Mouse (Mus musculus) gastrocnemius, adult 2 months (tissue): ENCODE results near the gene H2-Aa. TPM values are rescaled to one million over a fixed set of nuclear protein-coding genes. Genes with fewer than 3 reads are reported as not detected.

Experiments
- DNase-seq: peaks from one replicate; pipeline ENCODE4 v3.0.0; 2022
- H3K27ac ChIP-seq: fragments of 200-600 bp; 2 replicates; pipeline ENCODE4 v1.8.1; 2022; ENCODE audit warnings: mild to moderate bottlenecking
- H3K4me3 ChIP-seq: fragments of 200-600 bp; 2 replicates; pipeline ENCODE4 v1.8.1; 2022; ENCODE audit warnings: mild to moderate bottlenecking, moderate library complexity
- CTCF ChIP-seq: fragments of 200-600 bp; IDR thresholded peaks from 2 replicates; pipeline ENCODE4 v1.8.1; 2022; ENCODE audit warnings: antibody characterized with exemption, mild to moderate bottlenecking, moderate library complexity
- intact Hi-C: fragments of 180-260 bp; cut with DNase I; formaldehyde crosslinking; loops from one replicate; pipeline ENCODE4 v1.15.1; 2025
- total RNA-seq, 2 experiments: library from RNA; stranded (reverse); gene quantifications; 2 replicates each; pipeline ENCODE4 v1.2.3; 2021

The H2-Aa gene
- total RNA-seq, 2 experiments from 2014 or later, result 5.3 to 6.0 TPM

- no peak for DNase-seq
- Histone ChIP-seq H3K27ac (no peak overlapping the region), H3K4me3 (no peak overlapping the region)
- TF ChIP-seq CTCF, result no peak
- intact Hi-C loops, result no loop called here
Observed at GRCm38 (mm10) chr17:34270940-34271339, 16.7 kb downstream of the H2-Aa start.

- Histone ChIP-seq H3K27ac (no peak overlapping the region), H3K4me3 (no peak overlapping the region)
- no peak for TF ChIP-seq CTCF
- intact Hi-C loops, result no loop called here
- no peak for DNase-seq
Observed at GRCm38 (mm10) chr17:34270230-34270629, 17.4 kb downstream of the H2-Aa start.

DNA sequence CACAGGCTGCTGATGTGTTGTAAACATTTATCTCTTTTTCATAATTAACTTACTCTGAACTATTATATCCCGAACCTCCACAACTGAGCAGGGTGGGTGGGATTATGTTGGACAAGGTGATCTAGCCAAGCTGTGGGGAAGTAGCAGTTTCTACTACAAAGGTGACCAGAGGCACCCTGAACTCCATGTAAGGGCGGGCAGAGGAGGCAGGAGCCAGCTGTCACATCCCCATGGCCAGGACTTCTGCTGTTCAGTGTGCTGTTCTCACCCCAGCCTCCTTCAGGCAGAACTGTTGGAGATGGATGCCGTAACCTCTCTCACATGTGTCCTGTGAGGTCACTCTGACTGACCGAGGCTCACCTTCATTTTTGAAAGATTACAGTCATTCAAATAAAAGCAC, 17.8 kb downstream of the H2-Aa start:
- Histone ChIP-seq H3K27ac (no peak overlapping the region), H3K4me3 (no peak overlapping the region)
- no peak for TF ChIP-seq CTCF
- intact Hi-C loops, result no loop called here
- DNase-seq, result no peak

- no peak overlapping the region for H3K27ac ChIP-seq
- H3K4me3 ChIP-seq, result no peak overlapping the region
- TF ChIP-seq CTCF, result no peak
- intact Hi-C loops, result no loop called here
- DNase-seq, result no peak
Observed at GRCm38 (mm10) chr17:34268748-34269147, 18.9 kb downstream of the H2-Aa start.

GRCm38 (mm10) chr17:34268262-34268661, 19.4 kb downstream of the H2-Aa start:
- H3K4me3 ChIP-seq, result no peak overlapping the region
- no peak for TF ChIP-seq CTCF
- intact Hi-C loops, result no loop called here
- no peak overlapping the region for H3K27ac ChIP-seq
- no peak for DNase-seq

- peak; percentile 25 for DNase-seq
- no peak for TF ChIP-seq CTCF
- no peak overlapping the region for H3K27ac ChIP-seq
- peak overlapping the region; percentile 71 for H3K4me3 ChIP-seq
- intact Hi-C loops, result no loop called here
Observed at GRCm38 (mm10) chr17:34264452-34265351, 22.9 kb downstream of the H2-Aa start.

GRCm38 (mm10) chr17:34263811-34264371, 23.7 kb downstream of the H2-Aa start:
- TF ChIP-seq CTCF, result no peak; the same call in 1 of the 2 replicates
- intact Hi-C loops, result no loop called here
- H3K27ac ChIP-seq, result no peak overlapping the region
- DNase-seq, result no peak
- H3K4me3 ChIP-seq, result peak overlapping the region; percentile 73

- peak; percentile 54 for DNase-seq
- peak overlapping the region; percentile 73 for H3K4me3 ChIP-seq
- intact Hi-C loops, result no loop called here
- no peak for TF ChIP-seq CTCF
- no peak overlapping the region for H3K27ac ChIP-seq
Observed at GRCm38 (mm10) chr17:34263068-34263467, 24.6 kb downstream of the H2-Aa start.

- H3K4me3 ChIP-seq, result no peak overlapping the region
- DNase-seq, result peak; percentile 52
- intact Hi-C loops, result no loop called here
- no peak overlapping the region for H3K27ac ChIP-seq
- no peak for TF ChIP-seq CTCF
Observed at GRCm38 (mm10) chr17:34261502-34261901, 26.1 kb downstream of the H2-Aa start.

DNA sequence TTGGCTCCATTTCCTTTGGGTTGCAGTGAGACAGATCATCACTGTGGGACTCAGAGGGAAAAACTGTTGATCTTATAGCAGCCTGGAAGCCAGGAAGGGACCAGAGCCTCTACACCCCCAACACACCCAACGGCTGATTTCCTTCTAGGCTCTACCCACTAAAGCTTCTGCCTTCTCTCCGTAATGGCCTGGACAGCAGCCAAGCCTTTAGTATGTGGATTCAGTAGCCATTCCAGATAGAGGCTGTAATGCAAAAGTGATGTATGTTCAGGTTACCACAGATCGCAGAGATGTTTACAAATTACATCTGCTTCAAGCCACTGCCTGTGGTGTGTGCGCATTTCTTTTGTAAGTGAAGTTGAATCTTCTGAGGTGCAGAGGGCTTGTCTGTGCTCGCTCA, 27.1 kb downstream of the H2-Aa start:
- no peak overlapping the region for H3K27ac ChIP-seq
- DNase-seq, result no peak
- TF ChIP-seq CTCF, result no peak
- H3K4me3 ChIP-seq, result no peak overlapping the region
- intact Hi-C loops, result no loop called here

- H3K27ac ChIP-seq, result no peak within 1 kb of the TSS
- TF ChIP-seq CTCF, result no peak
- peak; percentile 71 for DNase-seq
- intact Hi-C loops, result loop anchor here (10.0 kb wide), 1 partner anchor 87 kb away; no protein-coding TSS in a partner anchor
- H3K4me3 ChIP-seq, result no peak within 1 kb of the TSS
Observed at GRCm38 (mm10) chr17:34257594-34258375, 29.8 kb downstream of the H2-Aa start, which contains the start of gene H2-Ab1. Gene H2-Ab1, plus strand, starts transcription at chr17:34257689.

DNA sequence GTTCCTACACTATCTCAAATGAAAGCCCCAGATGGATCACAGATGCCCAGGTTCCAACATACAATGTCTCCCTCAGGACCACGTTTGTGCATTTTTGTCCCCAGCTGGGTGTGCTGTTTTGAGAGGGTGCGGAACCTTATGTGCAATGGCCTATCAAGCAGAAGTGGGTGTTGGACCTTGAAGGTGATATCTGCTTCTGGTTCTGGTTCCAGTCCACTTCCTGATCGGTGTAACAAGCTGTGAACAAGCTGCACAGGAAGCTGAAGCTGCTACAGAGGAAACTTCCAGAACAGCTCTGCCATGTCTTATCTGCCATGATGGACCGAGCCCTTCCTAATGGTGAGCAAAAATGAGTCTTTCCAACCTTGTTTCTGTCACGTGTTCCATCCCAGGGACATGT, 31.1 kb downstream of the H2-Aa start:
- DNase-seq, result no peak
- Histone ChIP-seq H3K27ac (no peak overlapping the region), H3K4me3 (no peak overlapping the region)
- intact Hi-C loops, result loop anchor here (10.0 kb wide), 1 partner anchor 88 kb away; no protein-coding TSS in a partner anchor
- no peak for TF ChIP-seq CTCF
